Comparison of ENCODE assay signal across 20 mouse cellular contexts in genomic region chrX:36803189-36803588, GRCm38 (mm10). TPM values are rescaled to one million over a fixed set of nuclear protein-coding genes. Genes with fewer than 3 reads are reported as not detected.
DNase-seq lines count a peak whose midpoint lies in the region; ATAC-seq and TF ChIP-seq lines count a peak whose summit lies in the region.
"Had no signal": no experiment of that assay in that cellular context is flagged by ENCODE, and none has a peak within 500 bp of the region (broad histone marks: within the 10 kb centered on the region; RNA-seq: fewer than 3 reads in every experiment).

No protein-coding gene starts in this region.

- no peaks in the 10 kb centered on the region for H3K27me3 ChIP-seq in spleen, adult 2 months (ENCODE audit: control insufficient read depth, insufficient read depth, low read length)
- no peaks in the 10 kb centered on the region for H3K27me3 ChIP-seq in small intestine, adult 2 months (ENCODE audit: control insufficient read depth, insufficient read depth, low read length)
- H3K27me3 ChIP-seq: embryonic facial prominence, embryonic 15.5 days; limb, embryonic 13.5 days; liver, embryonic 15.5 days; midbrain, embryonic 12.5 days had no signal

- H3K36me3 ChIP-seq in spleen, adult 2 months (ENCODE audit: control insufficient read depth, insufficient read depth, low read length) = no peaks in the 10 kb centered on the region
- peaks cover 5% of the 10 kb centered on the region for H3K36me3 ChIP-seq in small intestine, adult 2 months (ENCODE audit: control insufficient read depth, insufficient read depth, low read length)
- H3K36me3 ChIP-seq: embryonic facial prominence, embryonic 15.5 days had no signal

- no peak for TF ChIP-seq CTCF in spleen, adult 2 months (IDR thresholded peaks at IDR 0.05; ENCODE audit: extremely low read depth, insufficient read depth, insufficient read length, insufficient replicate concordance)
- no peak for TF ChIP-seq CTCF in small intestine, adult 2 months (IDR thresholded peaks at IDR 0.05; ENCODE audit: extremely low read depth, insufficient read length, insufficient replicate concordance, low read depth, low read length)

- WGBS in spleen, adult 2 months = 37% methylated on average over 5 of the region's 5 CpGs
- 49% methylated on average over 5 of the region's 5 CpGs for WGBS in small intestine, adult 2 months

- TF ChIP-seq POLR2A in spleen, adult 2 months (IDR thresholded peaks at IDR 0.05; ENCODE audit: low read depth, low read length) = no peak
- TF ChIP-seq POLR2A in small intestine, adult 2 months (IDR thresholded peaks at IDR 0.05; ENCODE audit: low read depth, low read length) = no peak

- ATAC-seq in hematopoietic stem cell, adult 5-6 weeks (replicated peaks in 1 of 2; ENCODE audit: insufficient read depth in 1 of 2, low FRiP score in 2 of 2, low TSS enrichment in 1 of 2, low read depth in 1 of 2, poor library complexity in 2 of 2, severe bottlenecking in 2 of 2) = peak; percentile 44 to 50; a peak in 2 of 4 replicates
- ATAC-seq in erythroid progenitor cell, adult 5-6 weeks (replicated peaks; ENCODE audit: low FRiP score, poor library complexity, severe bottlenecking) = no peak
- ATAC-seq: intestine, postnatal 0 days had no signal

- H3K27ac ChIP-seq in spleen, adult 2 months (ENCODE audit: insufficient read depth, low read length) = peak overlapping the region; percentile 14; the same call in 1 of the 2 replicates
- peak overlapping the region; percentile 7; the same call in 1 of the 2 replicates for H3K27ac ChIP-seq in small intestine, adult 2 months (ENCODE audit: insufficient read depth, low read depth, low read length)
- H3K27ac ChIP-seq: embryonic facial prominence, embryonic 15.5 days; hindbrain, embryonic 14.5 days; limb, embryonic 13.5 days; liver, embryonic 15.5 days; midbrain, embryonic 12.5 days had no signal

- H3K4me1 ChIP-seq in spleen, adult 2 months (ENCODE audit: control insufficient read depth, insufficient read depth, insufficient read length) = peaks cover 3% of the 10 kb centered on the region
- peaks cover 8% of the 10 kb centered on the region; the same call in 1 of the 2 replicates for H3K4me1 ChIP-seq in small intestine, adult 2 months (ENCODE audit: control insufficient read depth, insufficient read depth, insufficient read length, low read length)
- H3K4me1 ChIP-seq: limb, embryonic 13.5 days had no signal

- DNase-seq in spleen, adult 2 months (ENCODE audit: low read depth in 1 of 2, low spot score in 2 of 2) = no peak
- no peak for DNase-seq in spleen, postnatal 10 days (ENCODE audit: low spot score in 2 of 2)
- no peak for DNase-seq in kidney, adult 11 months
- no peak for DNase-seq in neural tube, embryonic 10.5 days (ENCODE audit: extremely low spot score, low spot score)
- DNase-seq: cerebellum, postnatal 10 days; embryo, embryonic 11 days; kidney, postnatal 10 days; layer of hippocampus, adult 9-11 months; lung, postnatal 10 days; right cerebral cortex, postnatal 14 days had no signal

- no peak overlapping the region for H3K4me3 ChIP-seq in spleen, adult 2 months (ENCODE audit: extremely low read depth, insufficient read depth, insufficient read length)
- no peak overlapping the region for H3K4me3 ChIP-seq in small intestine, adult 2 months (ENCODE audit: low read depth, low read length)
- H3K4me3 ChIP-seq: embryonic facial prominence, embryonic 15.5 days; limb, embryonic 13.5 days; liver, embryonic 15.5 days; midbrain, embryonic 12.5 days; myocyte had no signal

RNA-seq across cellular contexts. Expression of gene Slc25a5, which starts 7.7 kb away (rescaled TPM):
- 263 and 357 TPM in 2 replicates for polyA plus RNA-seq in spleen, adult 2 months (2012; rRNA removed)
- 527 and 620 TPM in 2 replicates for total RNA-seq in hematopoietic stem cell, adult 5-6 weeks (2017)
- polyA plus RNA-seq in small intestine, adult 2 months (2012; rRNA removed) = 962 and 2,171 TPM in 2 replicates
- 208 and 285 TPM in 2 replicates for total RNA-seq in erythroid progenitor cell, adult 5-6 weeks (2015; ENCODE audit: low replicate concordance)
- 144 and 176 TPM in 2 replicates for total RNA-seq in erythroid progenitor cell, adult 5-6 weeks (2017; ENCODE audit: low replicate concordance)

RNA-seq across cellular contexts. Expression of gene Slc25a43, which starts 59.7 kb away (rescaled TPM):
- polyA plus RNA-seq in spleen, adult 2 months (2012; rRNA removed) = 1.2 and 1.5 TPM in 2 replicates
- total RNA-seq in hematopoietic stem cell, adult 5-6 weeks (2017) = 1.8 and 2.2 TPM in 2 replicates
- 0.75 and 1.1 TPM in 2 replicates for polyA plus RNA-seq in small intestine, adult 2 months (2012; rRNA removed)
- not detected in 2 replicates for total RNA-seq in erythroid progenitor cell, adult 5-6 weeks (2015; ENCODE audit: low replicate concordance)
- total RNA-seq in erythroid progenitor cell, adult 5-6 weeks (2017; ENCODE audit: low replicate concordance) = not detected in 2 replicates
